Mouse (Mus musculus) kidney, postnatal 10 days (tissue): ENCODE results near the gene Nphp1.

ENCODE experiments used
- DNase-seq: peaks from one replicate; pipeline ENCODE4 v3.0.0; 2021; ENCODE audit warnings: mixed read lengths

The Nphp1 gene

DNA sequence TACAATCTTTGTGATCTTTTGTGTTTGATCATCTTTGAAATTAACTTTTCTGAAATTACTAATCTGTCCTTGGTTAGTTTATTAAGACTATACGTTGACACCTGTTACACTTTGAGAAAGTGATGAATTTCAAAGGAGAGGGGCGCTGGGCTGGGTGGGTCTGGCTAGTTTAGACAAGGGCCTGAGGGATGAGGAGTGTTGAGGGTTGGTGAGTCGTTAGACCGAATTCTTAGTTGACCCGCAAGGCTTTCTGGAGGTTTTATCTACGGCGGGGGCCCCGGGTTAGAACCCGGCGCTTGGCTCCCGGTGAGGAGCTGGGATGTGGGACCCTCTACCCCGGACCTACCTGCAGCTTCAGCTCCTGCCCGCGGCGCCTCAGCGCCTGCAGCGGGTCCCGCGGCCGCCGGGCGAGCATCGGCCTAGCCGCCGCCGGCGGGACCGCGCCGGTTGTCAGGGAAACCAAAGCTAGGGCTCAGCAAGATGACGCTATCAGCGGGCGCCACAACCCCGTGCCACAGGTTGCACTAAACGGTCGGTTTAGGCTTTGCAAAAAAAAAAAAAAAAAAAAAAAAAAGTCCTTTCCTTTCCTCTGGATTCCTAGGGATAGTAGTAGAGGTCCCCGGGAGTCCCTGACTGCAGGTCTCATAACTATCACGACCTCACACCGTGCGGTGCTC, at the start of gene Nphp1:
Nphp1 (minus strand) TSS at position 458 of the 677 bp plus-strand sequence.
- peak; percentile 95 for DNase-seq

DNA sequence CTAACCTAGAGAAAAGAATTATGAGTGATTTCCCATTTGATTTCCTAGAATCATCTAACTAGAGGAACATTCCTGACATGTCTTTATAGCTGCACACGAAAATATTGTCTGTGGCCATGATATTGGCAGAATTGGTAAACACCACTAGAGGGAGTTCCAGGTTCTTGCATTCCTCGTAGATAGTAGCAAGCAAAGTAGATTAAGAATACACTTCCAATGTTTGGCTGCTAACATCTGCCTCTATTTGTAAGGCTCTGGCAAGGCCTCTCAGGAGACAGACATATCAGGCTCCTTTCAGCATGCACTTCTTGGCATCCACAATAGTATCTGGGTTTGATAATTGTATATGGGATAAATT, 44.1 kb upstream of the Nphp1 start:
- no peak for DNase-seq

DNA sequence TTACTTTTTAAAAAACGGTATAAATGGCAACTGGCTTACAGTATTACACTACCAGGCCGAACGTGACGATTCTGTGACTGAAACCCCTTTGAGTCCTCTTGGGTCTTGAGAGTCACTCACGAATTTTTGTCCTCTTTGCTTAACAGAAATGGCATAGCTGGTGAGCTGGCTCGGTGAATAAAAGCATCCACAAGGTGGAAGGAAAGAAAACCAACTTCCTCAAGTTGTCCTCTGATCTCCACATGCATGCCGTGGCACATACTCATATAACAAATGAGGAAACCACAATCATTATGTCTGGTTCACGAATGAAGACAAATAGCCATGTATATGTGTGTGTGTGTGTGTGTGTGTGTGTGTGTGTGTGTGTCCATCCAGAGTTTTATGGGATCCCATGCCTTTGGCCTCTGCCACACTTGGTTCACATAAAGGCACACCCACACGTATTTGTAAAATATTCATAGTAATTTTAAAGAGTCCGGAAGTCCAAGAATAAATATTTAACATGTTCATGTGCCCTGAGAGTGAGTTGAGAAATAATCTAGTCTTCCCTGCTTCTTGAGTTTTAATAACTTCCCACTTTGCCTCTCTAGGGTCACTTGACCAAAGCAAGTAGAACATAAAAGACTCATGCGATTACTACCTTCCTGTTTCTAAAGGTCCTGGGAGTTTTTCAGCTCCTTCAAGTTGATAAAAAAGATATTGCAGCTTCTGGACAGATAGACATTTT, 43.6 kb upstream of the Nphp1 start:
- DNase-seq, result no peak

DNA sequence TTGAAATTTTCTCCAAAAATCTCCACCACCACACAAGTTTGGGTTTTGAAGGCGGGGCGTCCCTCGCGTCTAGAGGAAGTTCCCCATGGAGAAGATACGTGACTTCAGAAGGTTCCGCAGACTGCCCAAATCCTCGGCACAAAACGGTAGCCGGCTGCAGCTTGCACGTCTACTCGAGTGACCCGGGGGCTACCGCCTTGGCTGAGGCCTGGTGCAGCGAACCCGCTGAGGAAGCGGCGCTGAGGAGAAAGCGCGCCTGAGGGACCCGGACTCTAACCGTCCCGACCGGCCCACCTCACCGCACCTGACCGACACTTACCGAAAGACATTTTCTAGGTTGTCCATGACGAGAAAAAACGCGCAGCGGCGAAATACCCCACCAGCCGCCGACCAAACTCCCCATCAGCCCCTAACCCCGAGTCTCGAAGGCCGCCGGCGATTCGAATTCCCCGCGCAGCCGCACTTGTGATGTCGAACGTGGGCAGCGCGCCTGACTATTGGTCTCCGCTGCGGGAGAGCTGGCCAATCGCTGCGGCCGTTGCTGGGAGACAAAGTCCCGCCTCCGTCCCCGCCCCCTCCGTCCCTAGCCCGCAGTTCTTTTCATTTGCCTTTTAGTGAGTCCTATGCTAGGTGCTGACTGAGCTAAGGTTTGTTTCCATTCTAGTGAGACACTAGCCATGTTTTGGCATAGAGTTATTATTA, 42.9 kb upstream of the Nphp1 start, which contains the start of gene Bub1:
Bub1 (minus strand) TSS at position 465 of the 702 bp plus-strand sequence.
- DNase-seq, result peak; percentile 98

DNA sequence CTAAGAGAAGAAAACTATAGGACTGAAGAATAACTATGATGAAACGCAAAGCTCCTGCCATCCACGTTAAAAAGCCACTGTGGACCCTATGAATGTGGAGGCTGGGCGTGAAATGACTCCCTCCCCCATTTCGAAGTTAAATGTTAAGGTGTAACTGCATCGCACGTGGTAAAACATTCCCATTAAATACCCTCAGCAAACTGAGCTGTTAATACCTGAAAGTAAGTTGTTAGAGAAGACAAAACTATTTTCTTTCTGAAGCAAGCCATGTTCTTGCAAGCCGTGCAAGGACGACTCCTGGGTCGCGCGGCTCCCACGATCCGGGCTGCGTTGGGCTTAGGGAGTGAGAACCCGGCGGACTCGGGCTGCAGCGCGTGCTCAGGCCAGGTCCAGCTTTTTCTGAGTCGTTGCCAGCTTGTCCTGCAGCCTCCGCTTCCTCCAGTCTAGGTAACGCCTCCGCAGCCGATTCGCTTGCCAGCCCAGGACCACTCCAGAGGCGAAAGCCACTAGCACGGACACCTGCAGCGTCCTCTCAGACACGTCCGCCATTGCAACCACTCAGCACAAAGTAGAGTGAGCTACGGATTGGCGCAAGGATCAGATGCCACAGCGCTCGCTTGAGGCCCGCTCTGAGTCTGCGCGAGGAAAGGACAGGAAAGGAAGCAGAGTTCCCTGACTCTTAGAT, 3.4 kb upstream of the Nphp1 start, which contains the start of gene Mtln:
Mtln (minus strand) TSS at position 570 of the 685 bp plus-strand sequence.
- peak; percentile 92 for DNase-seq

DNA sequence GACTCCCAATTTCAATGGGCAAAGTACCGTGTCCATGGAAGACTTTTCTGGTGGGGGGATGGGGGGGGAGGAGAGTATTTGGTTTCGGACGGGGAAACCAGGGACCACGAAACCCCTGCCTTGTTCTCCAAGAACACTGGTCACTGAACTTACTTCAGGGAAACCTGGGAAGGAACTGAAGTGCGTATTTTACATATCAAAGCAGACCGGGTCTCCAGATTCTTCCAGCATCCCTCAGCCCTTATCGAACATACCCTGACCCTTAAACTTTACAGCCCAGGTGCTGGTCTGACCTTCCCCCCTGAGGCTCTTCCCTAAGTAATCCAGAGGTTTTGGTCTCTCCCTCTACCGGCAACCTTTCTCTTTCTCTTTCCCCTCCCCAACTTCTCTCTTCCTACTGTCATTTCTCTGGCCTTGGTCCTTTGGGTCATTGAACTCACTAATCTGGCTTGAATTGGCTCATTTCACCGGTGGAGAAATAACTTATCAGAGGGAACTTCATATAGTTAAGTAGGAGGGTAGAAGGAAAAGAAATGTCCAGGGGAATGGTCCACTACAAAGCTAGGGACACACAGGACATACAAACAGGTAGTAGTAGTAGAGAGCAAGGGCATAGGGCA, 1.1 kb upstream of the Nphp1 start:
- DNase-seq, result no peak

DNA sequence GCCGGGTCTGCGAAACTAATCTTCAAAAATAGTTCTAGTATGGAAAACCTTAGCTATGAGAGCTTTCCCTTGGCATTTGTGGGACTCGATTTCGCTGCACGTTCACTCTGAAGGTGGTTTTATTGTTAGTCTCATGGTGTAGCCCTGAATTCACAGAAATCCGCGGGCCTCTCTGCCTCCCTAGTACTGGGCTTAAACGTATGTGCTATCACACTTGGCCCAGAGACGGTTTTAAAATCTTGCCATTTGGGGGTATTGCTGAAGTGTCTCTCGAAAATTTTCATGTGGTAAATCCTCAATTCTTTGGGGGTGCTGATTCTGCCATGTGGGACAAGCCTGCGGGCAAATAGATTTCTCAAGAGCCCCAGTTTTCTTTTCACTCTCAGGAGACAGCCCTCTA, 441 bp upstream of the Nphp1 start:
- peak; percentile 18 for DNase-seq

DNA sequence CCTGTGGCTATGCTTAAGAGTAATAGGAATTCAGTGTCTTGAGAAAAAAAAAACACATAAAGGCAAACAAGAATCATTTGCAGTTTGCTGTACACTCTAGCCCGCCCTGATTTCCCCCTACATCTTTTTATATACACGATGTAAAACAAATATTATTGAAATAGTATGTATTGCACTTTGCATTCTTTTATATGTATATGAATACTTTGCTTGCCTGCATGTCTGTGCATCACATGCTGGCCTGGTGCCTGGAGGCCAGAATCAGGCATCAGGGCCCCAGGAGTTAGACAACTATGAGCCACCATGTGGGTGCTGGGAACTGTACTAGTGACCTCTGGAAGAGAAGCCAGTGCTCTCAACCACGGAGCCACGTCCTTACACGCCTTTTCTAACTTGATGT, 1.5 kb downstream of the Nphp1 start:
- no peak for DNase-seq

DNA sequence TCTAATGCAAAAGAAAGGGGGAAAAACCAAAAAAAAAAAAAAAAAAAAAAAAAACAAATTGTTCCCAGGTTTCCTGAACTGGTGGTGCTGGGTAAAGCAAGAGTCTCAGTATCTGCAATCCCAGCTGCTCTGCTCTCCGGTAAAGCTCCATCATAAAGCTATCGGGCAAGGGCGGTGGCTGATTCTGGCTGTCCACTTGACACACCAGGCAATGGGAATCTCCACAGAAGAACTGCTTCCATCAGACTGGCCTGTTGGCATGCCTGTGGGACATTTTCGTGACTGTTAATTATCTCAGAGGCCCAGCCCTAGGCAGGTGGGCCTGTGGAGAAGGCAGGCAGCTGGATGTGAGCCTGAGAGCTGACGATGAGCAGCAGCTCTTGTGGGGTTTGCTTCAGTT, 10.2 kb downstream of the Nphp1 start:
- no peak for DNase-seq

DNA sequence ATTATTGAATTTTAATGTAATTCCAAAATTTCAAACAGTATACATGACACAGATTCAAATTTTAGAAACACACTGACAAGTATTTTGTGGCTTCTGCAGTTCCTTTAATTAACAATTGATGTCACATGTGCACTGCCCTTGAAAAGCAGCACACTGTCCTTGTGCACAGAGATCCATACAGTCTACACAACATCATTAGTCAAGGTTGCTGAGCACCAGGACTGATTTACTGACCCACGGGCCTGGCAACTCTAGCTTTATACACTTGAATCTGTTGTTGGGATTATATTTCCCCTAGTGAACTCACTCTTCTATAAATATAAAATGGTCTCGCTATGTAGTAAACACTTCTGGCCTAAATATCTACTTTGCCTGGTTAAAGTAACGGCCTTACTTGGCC, 13.7 kb downstream of the Nphp1 start:
- no peak for DNase-seq

DNA sequence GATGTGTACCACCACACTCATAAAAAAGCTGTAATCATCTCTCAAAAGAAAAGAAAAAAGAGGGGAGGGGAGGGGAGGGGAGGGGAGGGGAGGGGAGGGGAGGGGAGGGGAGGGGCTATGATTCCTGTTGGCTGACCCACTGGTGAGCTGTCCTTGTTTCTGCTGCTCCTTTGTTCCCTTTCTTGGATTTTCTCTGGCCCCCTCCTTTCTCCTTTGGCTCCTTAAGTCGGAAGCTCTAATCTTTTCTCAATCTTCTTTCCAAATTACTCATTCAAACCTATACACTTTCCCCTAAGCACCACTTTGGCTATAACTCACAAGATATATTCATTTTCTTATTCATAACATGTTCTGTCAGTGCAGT, 14.1 kb downstream of the Nphp1 start:
- DNase-seq, result no peak

DNA sequence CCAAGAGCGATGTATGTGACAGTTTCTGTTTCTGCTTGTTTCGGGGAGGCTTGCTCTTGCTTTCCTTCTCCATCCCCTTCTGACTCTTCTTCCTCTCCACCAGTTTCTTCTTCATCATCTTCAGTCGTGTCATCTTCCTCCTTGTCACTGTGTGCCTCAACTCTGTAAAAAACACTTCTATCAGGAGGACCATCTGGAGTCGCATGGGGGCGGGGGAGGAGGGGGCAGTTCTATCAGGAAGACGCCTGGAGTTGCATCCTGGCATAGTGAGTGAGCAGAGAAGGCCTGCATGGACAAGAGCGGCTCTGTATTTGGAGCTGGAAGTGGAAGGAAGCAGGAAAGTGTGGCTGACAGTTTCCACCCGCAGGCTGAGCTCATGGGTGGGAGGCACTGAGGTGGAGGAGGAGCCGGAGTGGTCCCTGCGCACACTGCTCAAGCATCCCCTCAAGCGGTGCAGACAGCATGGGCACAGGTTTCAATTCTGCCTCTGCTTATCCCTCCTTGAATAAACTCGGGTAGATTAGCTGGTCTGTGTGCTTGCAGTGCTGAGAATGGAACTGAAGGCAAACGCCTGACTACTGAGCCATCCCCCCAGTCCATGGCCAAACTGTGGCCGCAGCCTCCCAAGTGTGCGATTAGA, 14.6 kb downstream of the Nphp1 start:
- no peak for DNase-seq

DNA sequence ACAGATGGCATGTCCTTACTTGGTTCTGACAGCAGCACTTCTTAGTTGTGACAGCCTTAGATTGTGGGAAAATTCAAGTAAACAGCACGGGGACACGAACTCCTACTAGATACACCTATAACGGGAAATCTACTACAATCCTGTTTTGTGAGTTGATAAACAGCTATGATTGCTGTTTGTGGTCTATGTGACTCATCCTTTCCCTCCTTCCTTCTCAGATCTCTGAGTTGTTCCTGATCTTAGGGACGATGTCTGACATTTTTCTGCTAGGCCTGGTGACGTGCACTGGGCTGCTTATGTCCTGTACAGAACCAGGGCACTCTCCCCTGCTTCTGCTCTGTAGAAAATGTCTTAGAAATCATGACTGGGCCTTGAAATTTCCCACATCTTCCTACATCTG, 27.1 kb downstream of the Nphp1 start:
- DNase-seq, result no peak

DNA sequence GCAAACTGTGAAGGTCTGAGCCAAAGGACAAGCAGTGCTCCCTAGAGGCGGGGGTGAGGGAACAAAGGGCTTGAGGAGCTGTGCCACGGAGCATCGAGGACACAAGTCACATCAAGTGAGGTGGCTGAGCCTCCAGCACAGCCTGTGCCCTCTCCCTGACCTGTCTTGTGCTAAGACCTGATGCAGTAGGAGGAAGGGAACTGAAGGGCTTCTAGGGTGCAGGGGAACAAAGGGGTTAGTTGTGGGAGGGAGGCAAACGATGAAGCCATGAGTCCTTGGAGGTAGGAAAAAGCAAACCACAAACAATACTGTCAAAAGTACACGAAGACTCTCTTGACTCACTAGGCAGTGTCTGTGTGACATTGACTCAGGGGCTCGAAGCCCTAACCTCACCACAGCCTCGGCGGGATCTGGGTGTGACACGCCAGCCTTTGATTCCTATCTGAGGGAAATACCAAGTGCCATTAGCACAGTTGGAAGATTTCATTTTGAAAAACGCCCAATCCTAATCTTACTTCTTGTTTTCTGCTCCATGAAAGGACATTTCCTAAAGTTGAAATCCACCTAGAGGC, 28.2 kb downstream of the Nphp1 start:
- no peak for DNase-seq

DNA sequence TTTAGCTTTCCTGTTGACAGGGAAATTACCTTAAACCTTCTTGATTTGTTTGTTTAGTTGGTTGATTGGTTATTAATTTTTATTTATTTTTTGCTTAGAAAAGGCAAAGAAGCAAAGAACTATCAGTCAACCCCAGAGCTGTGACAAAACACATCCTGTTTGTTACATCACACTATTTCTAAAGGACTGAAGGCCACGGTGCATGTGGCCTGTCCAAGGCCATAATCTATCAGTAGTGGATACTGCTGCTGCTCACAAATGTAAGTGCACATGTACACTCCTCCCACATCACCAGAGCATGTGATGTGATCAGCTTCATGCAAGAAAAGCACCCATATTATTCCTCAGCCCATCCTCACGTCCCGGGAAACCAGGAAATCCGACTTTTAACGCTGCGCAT, 28.7 kb downstream of the Nphp1 start:
- no peak for DNase-seq

DNA sequence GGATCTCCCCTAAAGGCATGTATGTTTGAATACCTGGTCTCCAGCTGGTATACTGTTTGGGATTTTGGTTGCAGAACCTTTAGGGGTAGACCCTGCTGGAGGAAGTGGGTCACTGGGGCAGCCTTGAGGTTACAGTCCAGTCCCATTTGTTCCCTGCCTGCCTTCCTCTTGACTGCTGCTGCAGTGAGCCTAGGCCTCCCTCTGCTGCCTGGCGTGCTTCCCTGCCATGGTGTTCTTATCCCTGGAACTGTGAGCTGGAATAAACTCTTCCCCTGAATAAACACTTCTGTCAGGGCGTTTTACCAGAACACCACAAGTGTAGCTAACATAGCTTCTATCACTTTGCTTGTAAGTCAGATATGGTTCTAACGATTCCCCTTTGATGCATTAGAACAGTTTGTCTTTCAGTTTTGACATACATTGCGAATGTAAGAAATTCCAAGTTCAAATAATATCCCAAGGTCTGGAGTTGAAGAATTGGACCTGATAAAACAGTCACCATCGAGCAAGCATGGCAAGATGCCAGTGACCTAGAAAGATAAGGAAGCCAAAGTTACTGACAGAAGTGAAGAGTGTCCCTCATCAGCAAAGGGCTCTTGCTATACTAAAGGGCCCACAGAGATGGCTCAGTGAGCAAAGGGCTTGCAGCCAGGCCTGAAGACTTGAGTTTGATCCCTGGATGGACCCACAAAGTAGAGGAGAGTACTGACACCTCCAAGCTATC, 29.4 kb downstream of the Nphp1 start:
- no peak for DNase-seq

DNA sequence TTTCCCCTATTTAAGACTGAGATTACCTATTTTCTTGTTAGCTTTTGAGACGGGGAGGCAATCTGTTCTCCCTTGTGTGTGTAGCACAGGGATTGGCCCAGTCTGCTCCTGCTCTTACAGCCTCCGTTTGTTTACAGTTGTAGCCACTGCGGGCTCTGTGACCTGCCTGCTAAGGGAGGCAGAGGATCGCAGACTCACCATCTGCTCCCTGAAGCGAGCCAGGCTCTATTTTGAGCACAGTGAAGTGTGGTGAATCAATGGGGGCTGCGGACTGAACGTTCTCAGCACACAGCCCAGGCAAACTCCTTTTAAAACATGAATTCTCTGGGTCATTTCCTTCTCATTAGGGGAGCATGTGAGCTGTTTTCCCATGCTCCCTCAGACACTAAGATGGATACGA, 31.5 kb downstream of the Nphp1 start:
- no peak for DNase-seq

DNA sequence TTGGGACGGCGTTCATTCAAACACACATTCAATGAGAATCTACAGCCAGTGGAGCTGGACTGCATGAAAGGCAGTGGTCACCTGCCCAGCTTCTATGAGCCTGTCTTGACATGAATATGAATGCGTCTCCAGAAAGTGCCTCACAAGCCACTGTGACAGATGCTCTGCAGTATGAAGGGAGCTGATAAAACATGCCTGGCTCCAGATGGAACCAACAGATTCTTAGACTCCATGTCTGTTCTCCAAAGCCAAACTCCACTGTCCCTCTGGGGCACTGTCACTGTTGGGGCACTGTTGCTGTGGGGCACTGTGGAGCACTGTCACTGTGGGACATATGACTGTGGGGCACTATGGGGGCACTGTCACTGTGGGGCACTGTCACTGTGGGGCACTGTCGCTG, 34.6 kb downstream of the Nphp1 start:
- DNase-seq, result no peak

DNA sequence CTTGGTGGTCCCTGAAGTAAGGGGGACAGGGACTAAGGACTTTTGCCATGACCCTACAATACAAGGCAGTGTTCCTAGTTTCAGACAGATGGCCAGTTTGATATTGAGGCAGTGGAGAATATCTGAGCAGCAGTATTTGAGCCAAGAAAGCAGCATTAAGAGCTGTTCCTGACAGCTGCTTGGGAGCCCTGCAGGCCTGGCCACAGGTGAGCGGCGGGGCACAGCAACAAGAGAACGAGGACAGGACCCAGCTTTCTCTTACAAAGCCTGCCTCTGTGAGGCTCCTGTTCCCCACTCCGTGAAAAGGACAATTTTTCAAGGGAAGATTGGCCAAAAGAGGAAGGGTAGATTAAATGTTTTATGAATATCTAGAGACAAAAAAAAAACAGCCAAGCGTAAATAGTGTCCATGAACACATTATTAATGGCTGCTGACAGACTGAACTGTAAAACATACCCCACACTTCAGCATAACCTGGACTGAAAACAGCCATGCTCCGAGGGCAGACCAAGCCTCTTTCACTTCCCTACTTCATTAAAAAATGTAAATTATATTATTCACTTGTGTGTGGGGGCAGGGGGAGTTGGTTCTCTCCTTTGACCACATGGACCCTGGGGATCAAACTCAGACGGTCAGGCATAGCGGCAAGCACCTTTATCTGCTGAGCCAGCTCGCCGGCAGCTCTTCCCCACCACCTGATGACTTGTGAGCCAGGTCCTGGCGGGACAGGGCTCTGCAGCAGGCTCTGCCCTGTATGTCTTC, 36.7 kb downstream of the Nphp1 start:
- DNase-seq, result no peak

DNA sequence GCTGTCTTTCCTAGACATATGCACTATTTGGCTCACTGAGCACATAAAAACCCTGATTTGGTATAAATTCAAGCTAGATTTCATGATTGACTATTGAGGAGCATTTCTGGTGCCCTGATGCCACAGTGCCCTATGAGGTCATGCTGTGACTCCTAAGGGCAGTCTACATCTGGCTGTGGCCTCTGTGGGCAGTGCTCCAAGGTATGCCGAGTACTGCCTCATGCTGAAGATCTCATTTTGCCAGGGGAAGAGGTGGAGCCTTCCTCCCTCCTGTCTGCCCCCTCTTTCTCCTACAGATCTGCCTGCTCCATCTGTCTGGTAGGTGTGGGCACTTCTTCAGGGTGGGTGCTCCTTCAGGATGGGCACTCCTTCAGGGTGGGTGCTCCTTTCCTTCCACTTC, 39.3 kb downstream of the Nphp1 start:
- no peak for DNase-seq

DNA sequence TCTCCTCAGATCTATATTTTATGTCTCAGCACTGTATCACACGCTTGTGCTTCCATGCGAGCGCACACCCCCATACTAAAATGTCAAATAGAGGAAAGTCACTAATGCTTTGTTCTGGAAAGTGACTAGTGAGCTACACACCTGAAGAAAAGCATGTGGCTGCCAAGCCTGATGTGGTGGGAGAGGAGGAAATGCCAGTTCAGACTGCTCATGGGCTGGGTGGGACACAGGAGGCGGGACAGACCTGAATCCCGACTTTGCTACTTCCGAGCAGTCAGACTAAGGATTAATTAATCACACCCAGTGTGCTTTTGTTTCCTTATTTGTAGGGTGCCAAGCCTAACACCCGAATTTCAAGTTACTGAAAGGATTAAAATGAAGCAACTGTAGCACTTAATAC, 40.4 kb downstream of the Nphp1 start:
- no peak for DNase-seq
